Mouse (Mus musculus) left cerebral cortex, postnatal 25 days (tissue): ENCODE measurements at regions not wholly inside any gene's neighbourhood (a gene's known extent, or its start where the extent isn't known, plus 50 kb on each side); places are given as distances from the start of the nearest gene placed in this dataset.

Experiments
- DNase-seq, 2 experiments: peaks; one replicate each; pipeline ENCODE4 v3.0.0; 2022; ENCODE audit warnings: low spot score in 2 of 2, mixed read lengths in 1 of 2
- intact Hi-C: fragments of 180-260 bp; cut with DNase I; formaldehyde crosslinking; loops from one replicate; pipeline ENCODE4 v1.15.1; 2025

- intact Hi-C loops: no loop called here
- DNase-seq: no peak
Observed at GRCm38 (mm10) chr6:35458250-35458649, 81.4 kb downstream of the Mtpn start.

- no peak for DNase-seq
- intact Hi-C loops: no loop called here
Observed at GRCm38 (mm10) chr6:35445007-35445406, 94.7 kb downstream of the Mtpn start.

- intact Hi-C loops: loop anchor here (5.0 kb wide), 1 partner anchor 76 kb away; no protein-coding TSS in a partner anchor
Observed at GRCm38 (mm10) chr6:35426301-35426700, 100.4 kb upstream of the Fam180a start.

GRCm38 (mm10) chr6:35424521-35424920, 98.6 kb upstream of the Fam180a start:
- no peak for DNase-seq
- intact Hi-C loops: no loop called here

More at GRCm38 (mm10) chr6:35426301-35426700, 100.4 kb upstream of the Fam180a start:
- peak; percentile 16 to 92 for DNase-seq

- intact Hi-C loops: no loop called here
- DNase-seq: no peak
Observed at GRCm38 (mm10) chr6:35420924-35421323, 95.0 kb upstream of the Fam180a start.

- peak in 1 of 2 experiments; percentile 58 for DNase-seq
- intact Hi-C loops: no loop called here
Observed at GRCm38 (mm10) chr6:35405044-35405443, 79.1 kb upstream of the Fam180a start.

GRCm38 (mm10) chr6:35403341-35403910, 77.5 kb upstream of the Fam180a start:
- intact Hi-C loops: no loop called here
- no peak for DNase-seq

- intact Hi-C loops: no loop called here
- no peak for DNase-seq
Observed at GRCm38 (mm10) chr6:35395726-35396125, 69.8 kb upstream of the Fam180a start.

- DNase-seq: no peak
- intact Hi-C loops: loop anchor here (10.0 kb wide), 5 partner anchors 176 to 1656 kb away; partner anchors contain the start of gene Chrm2
Observed at GRCm38 (mm10) chr6:35388827-35389226, 62.9 kb upstream of the Fam180a start.

GRCm38 (mm10) chr6:35381536-35381935, 55.6 kb upstream of the Fam180a start:
- intact Hi-C loops: loop anchor here (10.0 kb wide), 5 partner anchors 183 to 1663 kb away; partner anchors contain the start of gene Chrm2
- no peak for DNase-seq

GRCm38 (mm10) chr6:35380721-35381466, 55.0 kb upstream of the Fam180a start:
- intact Hi-C loops: loop anchor here (10.0 kb wide), 5 partner anchors 184 to 1664 kb away; partner anchors contain the start of gene Chrm2
- DNase-seq: peak; percentile 39 to 46

GRCm38 (mm10) chr6:35379890-35380289, 53.9 kb upstream of the Fam180a start:
- DNase-seq: peak; percentile 55 to 70
- intact Hi-C loops: loop anchor here (10.0 kb wide), 6 partner anchors 125 to 1665 kb away; partner anchors contain the start of gene Chrm2

- no peak for DNase-seq
- intact Hi-C loops: loop anchor here (10.0 kb wide), 1 partner anchor 124 kb away; no protein-coding TSS in a partner anchor
Observed at GRCm38 (mm10) chr6:35378851-35379250, 52.9 kb upstream of the Fam180a start.

GRCm38 (mm10) chr6:35377535-35377934, 51.6 kb upstream of the Fam180a start:
- DNase-seq: no peak
- intact Hi-C loops: loop anchor here (10.0 kb wide), 1 partner anchor 123 kb away; no protein-coding TSS in a partner anchor

- intact Hi-C loops: loop anchor here (10.0 kb wide), 1 partner anchor 122 kb away; no protein-coding TSS in a partner anchor
- no peak for DNase-seq
Observed at GRCm38 (mm10) chr6:35376526-35376925, 50.6 kb upstream of the Fam180a start.
